Mouse (Mus musculus) hindbrain, postnatal 0 days (tissue): ENCODE measurements around the gene Olfr342. TPM values are rescaled to one million over a fixed set of nuclear protein-coding genes. Genes with fewer than 3 reads are reported as not detected.

Source experiments
- ATAC-seq: fragments of 200-750 bp; cut with Nextera tagmentation; 2 replicates; pipeline ENCODE4 v1.8.0; 2017; ENCODE audit warnings: mild to moderate bottlenecking, moderate TSS enrichment, moderate library complexity
- DNase-seq: peaks from one replicate; pipeline ENCODE4 v3.0.0-alpha.2; 2015; ENCODE audit warnings: low spot score
- H3K27ac ChIP-seq: fragments of 300-500 bp; sonication (generic); 2 replicates; pipeline ENCODE4 v1.5.1; 2014; ENCODE audit warnings: mild to moderate bottlenecking
- H3K27me3 ChIP-seq: fragments of 300-500 bp; sonication (generic); 2 replicates; pipeline ENCODE4 v1.6.1; 2014; ENCODE audit warnings: low read length, mixed read lengths; ENCODE audit not compliant: insufficient read depth
- H3K36me3 ChIP-seq: fragments of 300-500 bp; sonication (generic); 2 replicates; pipeline ENCODE4 v1.6.1; 2014; ENCODE audit warnings: low read length, mixed read lengths; ENCODE audit not compliant: insufficient read depth
- H3K4me1 ChIP-seq: fragments of 300-500 bp; sonication (generic); 2 replicates; pipeline ENCODE4 v1.6.1; 2014; ENCODE audit warnings: antibody characterized with exemption, low read length, mixed read lengths; ENCODE audit not compliant: insufficient read depth
- H3K4me2 ChIP-seq: fragments of 300-500 bp; sonication (generic); 2 replicates; pipeline ENCODE4 v1.6.1; 2014; ENCODE audit warnings: low read depth, mild to moderate bottlenecking, low read length, moderate library complexity, mixed read lengths
- H3K4me3 ChIP-seq: fragments of 300-500 bp; sonication (generic); 2 replicates; pipeline ENCODE4 v1.5.1; 2014; ENCODE audit warnings: low read length
- H3K9ac ChIP-seq: fragments of 300-500 bp; sonication (generic); replicated peaks from 2 replicates; pipeline ENCODE4 v1.6.1; 2014; ENCODE audit warnings: mild to moderate bottlenecking, low read length, moderate library complexity, mixed read lengths
- H3K9me3 ChIP-seq: fragments of 300-500 bp; sonication (generic); 2 replicates; pipeline ENCODE4 v1.6.1; 2016; ENCODE audit warnings: low read length, mixed read lengths
- CTCF ChIP-seq: IDR thresholded peaks from 2 replicates; pipeline ENCODE4 v1.5.1; 2016; ENCODE audit warnings: antibody characterized with exemption, control low read depth, low read depth
- WGBS: fragments of 180-500 bp; shearing (Covaris S2); extraction: QIAGEN DNeasy Blood & Tissue Kit; methylation state at CpG from one replicate; pipeline ENCODE4 v1.1.7; 2014; 5-methylcytosine and 5-hydroxymethylcytosine counted together
- polyA plus RNA-seq: library from polyadenylated mRNA; unstranded; fragments of >200 nt; fragmentation: Nextera tagmentation; extraction: Ambion mirVana; gene quantifications from 2 replicates; pipeline ENCODE4 v1.2.1, GENCODE M21; 2015
- total RNA-seq: library from RNA; depleted of rRNA; stranded (reverse); fragments of >200 nt; gene quantifications from 2 replicates; pipeline ENCODE4 v1.2.3, GENCODE M21; 2014; rRNA removed

Olfr342 gene
- total RNA-seq (not detected in 2 replicates), polyA plus RNA-seq (not detected in 2 replicates)

DNA sequence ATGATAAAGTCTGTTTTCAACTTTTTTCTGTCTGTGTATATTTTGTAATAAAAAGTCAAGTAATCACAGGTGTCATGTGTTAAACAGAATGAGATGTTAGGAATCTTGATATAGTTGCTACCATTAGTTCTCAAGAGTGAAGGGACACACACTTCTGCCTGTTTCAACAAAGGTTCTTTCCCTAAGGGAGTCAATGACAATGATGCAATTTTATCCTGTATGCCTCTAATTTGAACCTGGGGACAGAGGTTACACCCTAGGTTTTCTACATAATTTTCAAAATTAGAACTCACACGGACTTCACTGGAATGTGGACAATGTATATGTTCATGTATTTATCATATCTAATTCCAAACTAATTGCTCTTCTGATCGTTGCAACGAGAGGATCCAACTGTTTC lies at the start of gene Olfr342:
Olfr342 (plus strand) TSS at position 301 of the 400 bp plus-strand sequence.
- DNase-seq = no peak
- no peak within 1 kb of the TSS for H3K9ac ChIP-seq
- no peaks in the 10 kb centered on the region for H3K36me3 ChIP-seq
- no peak within 1 kb of the TSS for H3K27ac ChIP-seq
- no peaks in the 10 kb centered on the region for H3K4me1 ChIP-seq
- TF ChIP-seq CTCF = no peak
- 60% methylated on average over 3 of the region's 3 CpGs for WGBS
- no peak within 1 kb of the TSS for H3K4me3 ChIP-seq
- no peak within 1 kb of the TSS for H3K4me2 ChIP-seq
- no peak for ATAC-seq
- no peaks in the 10 kb centered on the region for H3K27me3 ChIP-seq
- peaks cover 3% of the 10 kb centered on the region; the same call in 1 of the 2 replicates for H3K9me3 ChIP-seq

DNA sequence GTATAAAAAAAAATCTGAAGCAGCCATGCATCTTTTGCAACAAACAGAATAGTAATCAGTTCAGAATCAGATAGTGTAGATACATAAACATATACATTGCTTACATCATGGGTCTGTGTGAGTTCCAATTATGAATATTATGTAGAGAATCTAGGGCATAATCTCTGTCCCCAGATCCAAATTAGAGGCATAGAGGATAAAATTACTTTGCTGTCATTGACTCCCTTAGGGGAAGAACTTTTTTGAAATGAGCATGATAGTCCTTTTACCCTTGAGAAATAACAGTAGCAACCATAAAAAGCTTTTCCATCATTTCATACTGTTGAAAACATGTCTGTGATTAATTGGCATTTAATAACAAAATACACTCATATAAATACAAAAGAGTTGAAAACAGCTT lies 42.4 kb upstream of the Olfr342 start, which contains the start of gene Olfr341:
Olfr341 (minus strand) TSS at position 101 of the 400 bp plus-strand sequence.
- Histone ChIP-seq H3K9me3 (0 out of 2 replicates have a peak, but pooled peaks cover 5% of the 10 kb centered on the region), H3K4me3 (no peak within 1 kb of the TSS), H3K4me2 (no peak within 1 kb of the TSS), H3K4me1 (no peaks in the 10 kb centered on the region), H3K9ac (no peak within 1 kb of the TSS), H3K27ac (no peak within 1 kb of the TSS), H3K36me3 (no peaks in the 10 kb centered on the region), H3K27me3 (no peaks in the 10 kb centered on the region)
- ATAC-seq = no peak
- DNase-seq = no peak
- no peak for TF ChIP-seq CTCF

DNA sequence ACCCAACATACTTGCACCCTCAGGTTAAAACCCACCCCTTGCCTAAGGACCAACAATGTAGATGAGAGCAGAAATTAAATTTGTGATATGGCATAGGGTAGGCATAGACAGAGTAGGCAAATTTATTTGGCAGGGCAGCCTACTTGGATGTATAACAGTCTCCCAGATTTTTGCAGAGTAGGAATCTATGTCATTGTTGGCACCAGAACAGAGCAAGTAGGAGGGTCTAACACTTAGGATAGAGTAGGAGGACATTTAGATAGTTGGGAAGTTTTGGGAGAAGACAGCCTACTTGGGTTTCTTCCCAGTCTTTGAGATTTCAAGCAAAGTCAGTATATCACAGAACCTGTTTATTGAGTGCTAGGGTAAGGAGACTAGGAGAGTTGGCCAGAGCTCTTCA lies 40.4 kb downstream of the Olfr342 start:
- ATAC-seq = no peak
- DNase-seq = no peak
- 0 out of 2 replicates have a peak, but pooled peaks cover 10% of the 10 kb centered on the region for H3K9me3 ChIP-seq

GRCm38 (mm10) chr2:36566362-36566761 lies 41.6 kb downstream of the Olfr342 start, which contains the start of gene Olfr344:
TSS of gene Olfr344 (plus strand) at chr2:36566662.
- DNase-seq (no peak), ATAC-seq (no peak)
- Histone ChIP-seq H3K36me3 (no peaks in the 10 kb centered on the region), H3K4me3 (no peak within 1 kb of the TSS), H3K9me3 (0 out of 2 replicates have a peak, but pooled peaks cover 10% of the 10 kb centered on the region), H3K4me1 (no peaks in the 10 kb centered on the region), H3K4me2 (no peak within 1 kb of the TSS), H3K9ac (no peak within 1 kb of the TSS), H3K27me3 (no peaks in the 10 kb centered on the region), H3K27ac (no peak within 1 kb of the TSS)
- WGBS = 93% methylated on average over 1 of the region's 1 CpGs
- TF ChIP-seq CTCF = no peak

More for the DNA sequence above, 40.4 kb downstream of the Olfr342 start:
- TF ChIP-seq CTCF = no peak
- Histone ChIP-seq H3K27me3 (no peaks in the 10 kb centered on the region), H3K9ac (no peak overlapping the region), H3K4me2 (no peak overlapping the region), H3K4me3 (no peak overlapping the region), H3K27ac (no peak overlapping the region), H3K36me3 (no peaks in the 10 kb centered on the region), H3K4me1 (no peaks in the 10 kb centered on the region)

- TF ChIP-seq CTCF = no peak
- Histone ChIP-seq H3K9ac (no peak overlapping the region), H3K9me3 (0 out of 2 replicates have a peak, but pooled peaks cover 10% of the 10 kb centered on the region), H3K4me3 (no peak overlapping the region), H3K4me2 (no peak overlapping the region), H3K27me3 (no peaks in the 10 kb centered on the region), H3K36me3 (no peaks in the 10 kb centered on the region), H3K27ac (no peak overlapping the region), H3K4me1 (no peaks in the 10 kb centered on the region)
- no peak for ATAC-seq
- DNase-seq = no peak
Measured at GRCm38 (mm10) chr2:36567022-36567421, 42.2 kb downstream of the Olfr342 start.

DNA sequence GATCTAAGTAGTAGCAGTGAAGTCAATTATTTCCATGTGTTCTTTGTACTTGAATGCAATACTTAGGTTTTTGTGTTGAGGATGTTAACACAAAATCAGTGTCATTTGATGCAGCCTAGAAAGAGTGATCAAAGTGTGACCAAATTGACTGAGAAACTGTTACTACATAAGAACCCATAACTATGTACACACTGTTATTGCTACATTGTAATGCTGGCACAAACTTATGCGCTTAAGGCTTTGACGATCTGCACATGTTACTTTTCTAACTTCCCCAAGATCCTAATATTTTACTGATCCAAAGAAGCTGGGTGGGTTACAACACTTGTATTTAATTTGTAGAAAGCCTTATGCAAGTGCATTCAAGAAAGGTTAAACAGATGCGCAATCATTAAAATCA lies 43.0 kb downstream of the Olfr342 start:
- ATAC-seq (no peak), DNase-seq (no peak)
- H3K27ac ChIP-seq = no peak overlapping the region
- H3K4me2 ChIP-seq = no peak overlapping the region
- H3K4me3 ChIP-seq = no peak overlapping the region
- no peaks in the 10 kb centered on the region for H3K36me3 ChIP-seq
- H3K9me3 ChIP-seq = 0 out of 2 replicates have a peak, but pooled peaks cover 10% of the 10 kb centered on the region
- no peaks in the 10 kb centered on the region for H3K4me1 ChIP-seq
- no peaks in the 10 kb centered on the region for H3K27me3 ChIP-seq
- no peak overlapping the region for H3K9ac ChIP-seq
- 96% methylated on average over 3 of the region's 3 CpGs for WGBS
- TF ChIP-seq CTCF = no peak

Other genes starting within 250 kb of the Olfr342 start
- gene Olfr338, start 151.5 kb upstream of the Olfr342 start, total RNA-seq = not detected in 2 replicates
- not detected in 2 replicates for gene Olfr338, start 151.5 kb upstream of the Olfr342 start, polyA plus RNA-seq
- gene Olfr339, start 106.1 kb upstream of the Olfr342 start, total RNA-seq = not detected in 2 replicates
- not detected in 2 replicates for gene Olfr339, start 106.1 kb upstream of the Olfr342 start, polyA plus RNA-seq
- gene Olfr340, start 72.4 kb upstream of the Olfr342 start, total RNA-seq = not detected in 2 replicates
- gene Olfr340, start 72.4 kb upstream of the Olfr342 start, polyA plus RNA-seq = not detected in 2 replicates
- gene Olfr341, start 42.5 kb upstream of the Olfr342 start, total RNA-seq = not detected in 2 replicates
- gene Olfr341, start 42.5 kb upstream of the Olfr342 start, polyA plus RNA-seq = not detected in 2 replicates
- gene Olfr344, start 41.7 kb downstream of the Olfr342 start, total RNA-seq = not detected in 2 replicates
- not detected in 2 replicates for gene Olfr344, start 41.7 kb downstream of the Olfr342 start, polyA plus RNA-seq
- gene Olfr345, start 115.0 kb downstream of the Olfr342 start, total RNA-seq = not detected in 2 replicates
- gene Olfr345, start 115.0 kb downstream of the Olfr342 start, polyA plus RNA-seq = not detected in 2 replicates
- not detected in 2 replicates for gene Olfr346, start 160.8 kb downstream of the Olfr342 start, total RNA-seq
- not detected in 2 replicates for gene Olfr346, start 160.8 kb downstream of the Olfr342 start, polyA plus RNA-seq
- not detected in 2 replicates for gene Olfr347, start 206.9 kb downstream of the Olfr342 start, total RNA-seq
- gene Olfr347, start 206.9 kb downstream of the Olfr342 start, polyA plus RNA-seq = not detected in 2 replicates